Mouse (Mus musculus) monocyte, adult 2 months (primary cell): ENCODE data around the gene Clic3.
A peak's percentile ranks its signal among the peaks of the same experiment; 100 is the strongest.
"Not testable (repeated sequence)": the region's sequence is repeated elsewhere in the genome, so short reads cannot be mapped to it uniquely, and the experiment has no call there.

ENCODE experiments used
- DNase-seq, 2 experiments: peaks; one replicate each; pipeline ENCODE4 v3.0.0; 2022; ENCODE audit warnings: low spot score in 2 of 2, low read depth in 1 of 2

Gene Clic3

DNA sequence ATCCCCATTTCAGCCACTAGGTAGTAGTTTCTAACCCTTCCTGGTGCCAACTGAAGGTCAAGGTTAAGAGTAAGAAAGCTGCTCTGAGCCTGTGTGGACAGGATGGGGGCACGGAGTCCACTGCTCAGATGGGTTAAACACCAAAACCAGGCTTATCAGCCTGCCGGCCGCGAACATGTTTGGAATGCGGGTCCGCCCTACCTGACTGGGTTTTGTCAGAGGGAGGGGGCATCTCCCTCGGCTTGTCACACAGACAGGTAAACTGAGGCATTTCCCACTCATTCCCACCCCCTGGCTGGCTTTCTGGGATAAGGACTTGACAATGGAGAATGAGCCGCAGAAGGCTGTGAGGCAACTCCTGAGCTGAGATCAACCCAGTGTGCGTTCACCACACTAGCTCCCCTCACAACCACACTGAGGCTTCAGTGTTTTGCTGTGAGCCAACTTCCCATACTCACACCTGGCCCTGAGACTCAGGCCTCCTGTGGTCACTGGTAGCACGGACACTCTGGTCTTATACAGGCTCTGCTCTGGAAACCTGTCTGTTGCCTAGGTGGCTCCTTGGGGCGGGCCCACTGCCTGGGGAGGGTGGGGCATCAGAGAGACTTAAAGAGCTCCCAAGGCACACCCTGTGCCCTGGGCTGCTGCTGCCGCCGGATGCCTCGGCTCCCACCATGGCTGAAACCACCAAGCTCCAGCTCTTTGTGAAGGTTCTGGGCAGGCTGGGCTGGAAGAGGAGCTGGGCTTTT is at the start of gene Clic3:
Gene Clic3, plus strand, starts transcription at position 634 of the 749 bp plus-strand sequence.
- DNase-seq = no peak

DNA sequence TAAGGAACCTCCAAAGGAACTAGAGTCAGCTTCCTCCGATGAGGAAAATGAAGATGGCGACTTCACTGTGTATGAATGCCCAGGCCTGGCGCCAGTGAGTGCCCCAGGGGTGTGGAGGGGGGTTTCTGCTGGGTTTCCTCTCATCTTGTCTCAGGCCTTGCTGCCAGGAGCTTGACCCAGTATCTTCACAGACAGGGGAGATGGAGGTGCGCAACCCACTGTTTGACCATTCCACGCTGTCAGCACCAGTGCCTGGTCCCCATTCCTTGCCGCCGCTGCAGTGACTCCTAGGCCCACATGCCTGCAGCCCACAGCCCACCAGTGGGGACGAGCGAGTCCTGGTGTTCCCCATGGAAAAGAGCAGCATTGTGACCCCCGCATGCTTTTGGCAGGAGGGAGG is 47.7 kb upstream of the Clic3 start:
- DNase-seq = no peak

- DNase-seq = not testable (repeated sequence)
Observed at GRCm38 (mm10) chr2:25413436-25413835, 43.2 kb upstream of the Clic3 start.

GRCm38 (mm10) chr2:25417426-25417825 is 39.2 kb upstream of the Clic3 start:
- no peak for DNase-seq

DNA sequence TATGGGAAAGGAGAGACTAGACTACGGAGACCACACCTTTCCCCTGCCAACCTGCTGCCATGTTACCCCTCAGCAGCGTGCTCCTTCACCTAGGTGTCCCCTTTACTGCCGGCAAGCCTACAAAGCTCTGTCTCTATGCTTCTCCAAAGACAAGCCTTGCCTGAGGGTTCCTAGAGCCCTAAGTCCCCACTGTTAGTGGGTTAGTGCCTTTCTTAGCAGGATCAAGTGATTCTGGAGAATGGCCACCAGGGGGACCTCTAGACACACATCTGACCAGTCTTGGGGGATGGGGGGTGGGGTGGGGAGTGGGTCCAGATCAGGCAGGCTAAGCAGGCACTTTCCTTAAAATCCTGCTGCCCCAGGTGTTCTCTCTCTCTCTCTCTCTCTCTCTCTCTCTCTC is 34.7 kb upstream of the Clic3 start:
- DNase-seq = no peak

DNA sequence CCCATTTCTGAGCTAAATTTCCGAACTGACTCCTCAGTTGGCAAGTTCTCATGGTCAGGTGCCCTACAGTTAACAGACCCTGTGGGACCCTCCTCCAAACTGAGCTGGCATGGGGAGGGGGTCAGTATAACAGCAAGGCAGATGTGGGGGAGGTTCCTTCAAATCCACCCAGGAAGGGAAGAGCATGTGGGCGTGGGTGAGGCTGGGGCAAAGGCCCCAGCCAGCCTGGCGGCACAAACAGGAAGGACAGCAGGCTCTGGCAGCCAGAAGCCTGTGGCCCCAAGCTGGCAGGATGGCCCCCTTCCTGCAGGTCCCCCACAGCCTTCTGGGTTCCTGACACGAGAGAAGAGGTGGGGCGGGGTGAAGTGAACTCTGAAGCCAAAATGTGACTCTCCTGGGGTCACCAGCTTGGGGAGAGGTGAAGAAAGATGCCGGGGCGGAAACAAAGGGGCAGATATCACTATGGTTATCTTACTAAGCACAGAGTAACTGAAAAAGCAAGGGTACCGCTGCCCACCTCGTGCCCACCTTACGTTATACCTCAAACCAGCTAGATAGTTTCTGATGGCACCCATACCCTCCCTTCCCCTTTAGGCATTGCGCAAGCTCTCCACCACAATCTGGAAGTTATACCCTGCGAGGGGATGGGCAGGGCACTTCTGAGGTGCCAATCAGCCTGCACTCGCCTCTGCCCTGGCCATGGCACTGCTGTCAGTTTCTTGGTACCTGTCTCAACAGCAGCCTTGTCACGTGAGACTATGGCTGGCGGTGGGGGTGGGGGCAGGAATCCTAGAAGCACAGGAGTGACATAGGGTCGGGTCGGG is 33.8 kb upstream of the Clic3 start, which contains the start of gene Fut7:
Gene Fut7, plus strand, starts transcription at position 681 of the 824 bp plus-strand sequence.
- DNase-seq = peak; percentile 65 to 67

DNA sequence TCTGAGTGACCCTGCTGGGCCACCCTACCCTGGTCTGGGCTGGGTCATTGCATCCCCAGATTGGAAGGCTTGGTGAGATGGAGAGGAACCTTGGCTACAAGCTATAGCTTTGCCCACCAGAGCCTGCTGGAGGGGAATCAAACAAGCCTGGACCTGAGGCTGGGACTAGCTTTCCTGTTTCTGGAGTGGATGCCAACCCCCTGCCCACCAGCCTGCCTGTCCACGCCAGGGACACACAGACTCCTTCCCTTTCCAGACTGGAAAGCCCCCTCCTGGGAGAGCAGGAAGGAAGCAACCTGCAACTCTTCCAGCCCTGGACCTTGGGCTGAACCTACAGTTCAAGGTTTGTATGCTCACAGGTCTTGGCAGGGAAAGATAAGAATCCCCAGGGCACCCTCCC is 33.0 kb upstream of the Clic3 start:
- no peak for DNase-seq

DNA sequence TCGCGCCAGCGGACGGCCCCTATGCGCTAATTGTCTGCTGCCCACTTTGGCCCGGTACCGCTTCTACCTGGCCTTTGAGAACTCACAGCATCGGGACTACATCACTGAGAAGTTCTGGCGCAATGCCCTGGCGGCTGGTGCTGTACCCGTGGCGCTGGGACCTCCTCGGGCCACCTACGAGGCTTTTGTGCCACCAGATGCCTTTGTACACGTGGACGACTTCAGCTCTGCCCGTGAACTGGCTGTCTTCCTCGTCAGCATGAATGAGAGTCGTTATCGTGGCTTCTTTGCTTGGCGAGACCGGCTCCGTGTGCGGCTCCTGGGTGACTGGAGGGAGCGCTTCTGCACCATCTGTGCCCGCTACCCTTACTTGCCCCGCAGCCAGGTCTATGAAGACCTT is 31.2 kb upstream of the Clic3 start:
- no peak for DNase-seq

GRCm38 (mm10) chr2:25426721-25427191 is 29.9 kb upstream of the Clic3 start:
- peak in 1 of 2 experiments; percentile 54 for DNase-seq

DNA sequence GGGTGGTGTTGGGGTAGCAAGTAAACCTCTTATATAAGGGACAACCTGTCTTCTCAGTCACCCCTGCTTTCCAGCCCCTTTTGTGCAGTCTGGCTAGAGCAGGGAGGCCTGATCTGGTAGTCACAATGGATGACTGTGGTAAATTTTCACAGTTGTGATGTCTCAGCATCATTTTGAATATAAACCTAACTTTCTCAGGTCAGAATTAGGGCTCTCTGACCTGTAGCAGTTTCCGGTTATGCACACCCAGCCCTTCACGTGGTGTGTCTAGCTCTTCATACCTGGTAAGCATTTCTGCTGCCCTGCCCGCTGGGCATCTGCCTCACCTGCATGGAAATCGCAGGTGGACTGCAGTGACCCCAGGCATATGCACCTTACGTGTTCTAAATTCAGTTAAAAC is 29.4 kb upstream of the Clic3 start:
- no peak for DNase-seq

- DNase-seq = peak; percentile 80 to 88
Observed at GRCm38 (mm10) chr2:25428442-25429236, 28.0 kb upstream of the Clic3 start, which contains the start of gene Abca2. Abca2 (plus strand) TSS chr2:25428703.

DNA sequence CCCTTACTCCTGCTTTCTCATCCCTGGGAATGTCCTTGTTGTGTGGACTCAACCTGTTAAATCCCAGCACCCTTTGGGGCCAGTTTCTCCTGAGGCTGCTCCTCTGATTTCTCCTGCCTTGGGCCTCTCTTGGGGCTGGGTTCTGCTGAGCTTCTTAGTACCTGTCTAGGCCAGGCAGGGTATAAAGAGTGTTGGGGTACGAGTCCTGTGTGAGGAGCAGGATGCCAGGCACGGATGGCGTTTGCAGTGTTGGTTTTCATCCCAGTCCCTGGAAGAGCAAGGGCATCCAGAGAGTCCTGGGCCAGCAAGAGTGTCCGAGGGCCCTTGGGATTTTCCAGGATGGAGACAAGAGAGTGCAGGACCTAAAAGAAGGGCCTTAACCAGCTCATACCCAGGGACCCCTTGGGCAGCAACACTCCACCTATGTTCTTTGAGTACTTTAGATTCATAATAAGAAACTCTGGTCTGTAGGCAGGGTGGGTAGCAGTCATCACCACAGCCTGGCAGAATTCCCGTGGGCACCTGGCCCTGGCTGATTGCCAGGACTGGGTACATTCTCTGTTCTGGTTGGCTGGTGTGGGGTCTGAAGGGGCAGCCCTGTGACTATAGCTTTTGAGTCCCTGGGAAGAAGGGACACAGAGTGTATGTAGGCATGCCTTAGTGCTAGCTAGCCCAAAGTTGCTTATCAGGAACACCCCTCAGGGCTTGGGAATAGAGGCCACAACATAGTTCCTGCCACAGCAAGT is 27.0 kb upstream of the Clic3 start:
- no peak for DNase-seq

DNA sequence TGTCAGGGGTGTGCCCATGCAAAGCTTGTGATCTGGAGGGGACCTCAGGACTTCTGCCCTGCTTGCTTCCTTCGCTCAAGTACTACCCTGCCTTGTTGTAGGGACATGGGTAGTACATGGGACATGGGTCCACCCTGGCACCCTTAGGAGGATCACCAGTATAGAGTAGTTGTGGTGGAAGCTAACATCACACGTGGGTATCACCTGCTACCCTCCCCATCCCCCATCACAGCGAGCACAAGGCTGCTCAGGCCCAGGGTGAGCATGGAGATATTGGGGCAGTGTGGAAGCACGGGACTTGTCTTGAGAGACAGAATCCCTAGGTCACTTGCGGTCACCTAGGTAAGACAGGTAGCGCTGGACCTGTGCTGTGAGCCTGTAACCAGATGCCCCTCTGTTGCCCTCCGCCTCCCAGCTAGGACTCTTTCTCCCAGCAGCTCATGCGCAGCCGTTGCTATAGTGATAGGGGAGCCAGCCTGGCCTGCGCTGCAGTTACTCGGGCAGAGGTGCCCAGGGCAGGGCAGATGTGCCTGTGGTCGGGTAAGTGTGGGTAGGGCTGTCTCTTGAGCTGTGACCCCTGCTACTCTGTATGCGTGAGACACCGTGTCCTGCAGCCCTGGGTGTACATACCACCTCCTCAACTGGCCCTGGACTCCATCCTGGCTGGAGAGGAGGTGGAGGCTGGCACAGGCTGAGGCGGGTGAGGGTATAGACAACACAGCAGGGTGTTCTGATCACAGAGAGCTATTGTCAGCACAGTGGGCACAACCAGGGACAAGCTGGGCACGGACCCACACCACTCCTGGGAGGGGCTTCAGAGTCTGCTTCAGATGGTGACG is 26.0 kb upstream of the Clic3 start:
- no peak for DNase-seq

DNA sequence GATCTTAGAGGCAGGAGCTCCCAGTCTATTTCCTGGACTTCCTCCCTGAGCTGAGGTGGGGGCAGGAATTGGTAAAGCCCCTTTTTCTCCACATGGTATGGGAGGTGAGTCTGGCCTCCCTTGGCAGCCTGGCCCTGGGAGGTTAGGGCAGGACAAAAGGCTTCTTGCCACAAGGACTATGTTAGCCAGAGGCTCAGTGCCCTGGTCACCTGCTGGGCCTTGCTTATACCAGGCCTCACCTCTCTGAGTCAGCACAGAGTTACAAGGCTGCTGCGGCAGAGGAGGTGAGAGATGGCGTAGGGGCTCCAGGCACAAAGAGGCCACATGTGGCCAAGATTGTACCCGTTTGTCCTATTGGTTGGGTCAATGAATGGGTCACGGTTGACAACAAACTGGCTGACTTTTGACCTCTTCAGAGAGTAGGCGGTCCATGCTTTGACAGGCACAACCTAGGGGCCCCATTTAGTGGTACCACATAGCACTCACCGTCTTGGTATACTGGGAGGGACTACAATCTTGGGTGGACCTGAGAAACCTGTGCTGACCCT is 25.3 kb upstream of the Clic3 start:
- no peak for DNase-seq

- DNase-seq = no peak
Observed at GRCm38 (mm10) chr2:25432326-25433098, 24.1 kb upstream of the Clic3 start.

GRCm38 (mm10) chr2:25433101-25433500 is 23.5 kb upstream of the Clic3 start:
- no peak for DNase-seq

DNA sequence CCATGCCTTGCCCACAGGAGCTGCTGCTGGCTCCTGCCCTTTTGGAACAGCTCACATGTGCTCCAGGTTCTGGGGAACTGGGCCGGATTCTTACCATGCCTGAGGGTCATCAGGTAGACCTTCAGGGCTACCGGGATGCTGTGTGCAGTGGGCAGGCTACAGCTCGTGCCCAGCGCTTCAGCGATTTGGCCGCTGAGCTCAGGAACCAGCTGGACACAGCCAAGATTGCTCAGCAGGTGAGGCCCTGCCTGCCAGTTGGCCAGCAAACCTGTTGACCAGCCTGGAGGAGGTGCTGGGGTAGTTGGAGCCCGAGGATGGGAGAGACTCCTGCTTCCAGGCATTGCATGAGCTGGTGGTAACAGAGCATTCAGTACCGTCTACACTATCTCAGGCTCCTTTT is 22.3 kb upstream of the Clic3 start:
- no peak for DNase-seq

DNA sequence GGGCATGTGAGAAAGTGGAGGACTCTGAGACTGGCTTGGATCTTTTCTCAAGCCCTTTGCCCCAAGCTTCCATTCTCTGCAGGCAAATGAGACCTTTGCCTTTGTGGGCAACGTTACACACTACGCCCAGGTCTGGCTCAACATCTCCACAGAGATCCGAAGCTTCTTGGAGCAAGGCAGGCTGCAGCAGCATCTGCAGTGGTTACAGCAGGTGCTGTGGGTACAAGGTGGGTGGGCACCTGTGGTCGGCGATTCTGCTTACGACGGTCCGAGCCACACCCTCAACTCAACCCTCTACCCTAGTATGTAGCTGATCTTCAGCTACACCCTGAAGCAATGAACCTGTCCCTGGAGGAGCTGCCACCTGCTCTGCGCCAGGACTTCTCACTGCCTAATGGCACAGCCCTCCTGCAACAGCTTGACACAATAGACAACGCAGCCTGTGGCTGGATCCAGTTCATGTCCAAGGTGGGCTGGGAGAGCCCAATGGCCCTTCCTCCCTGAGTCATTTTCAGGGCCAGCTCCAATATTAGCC is 20.3 kb upstream of the Clic3 start:
- DNase-seq = no peak
